Mouse (Mus musculus) liver, adult (tissue): ENCODE results near the gene Ifngr2.

Experiments used
- GATA4 ChIP-seq: IDR thresholded peaks from 2 replicates; pipeline ENCODE4 v1.6.1; 2014; ENCODE audit warnings: mild to moderate bottlenecking, low read length; ENCODE audit not compliant: insufficient replicate concordance

Ifngr2 gene

DNA sequence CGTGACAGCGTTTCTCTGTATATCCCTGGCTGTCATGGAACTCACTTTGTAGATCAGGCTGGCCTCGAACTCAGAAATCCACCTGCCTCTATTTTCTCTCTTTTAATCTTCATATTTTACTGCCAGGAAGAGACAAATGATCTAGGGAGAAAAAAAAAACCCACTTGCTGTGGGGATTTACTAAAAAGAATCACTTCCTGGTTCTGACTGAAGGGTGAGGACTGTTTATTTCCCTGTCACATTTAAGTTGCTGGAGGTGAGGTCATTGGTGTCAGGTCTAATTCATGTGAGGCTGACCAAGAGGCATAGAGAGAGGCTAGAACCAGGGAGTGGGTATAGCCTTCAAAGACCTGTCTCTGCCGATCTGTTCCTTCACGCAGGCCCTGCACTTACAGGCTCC, 2.7 kb downstream of the Ifngr2 start:
- no peak for TF ChIP-seq GATA4

- TF ChIP-seq GATA4: no peak
These were observed 4.2 kb downstream of the Ifngr2 start for GRCm38 (mm10) chr16:91551081-91551524.

- no peak for TF ChIP-seq GATA4
These were observed 5.2 kb downstream of the Ifngr2 start for GRCm38 (mm10) chr16:91552072-91552471.

- TF ChIP-seq GATA4: no peak
These were observed 6.8 kb downstream of the Ifngr2 start for GRCm38 (mm10) chr16:91553625-91554024.

DNA sequence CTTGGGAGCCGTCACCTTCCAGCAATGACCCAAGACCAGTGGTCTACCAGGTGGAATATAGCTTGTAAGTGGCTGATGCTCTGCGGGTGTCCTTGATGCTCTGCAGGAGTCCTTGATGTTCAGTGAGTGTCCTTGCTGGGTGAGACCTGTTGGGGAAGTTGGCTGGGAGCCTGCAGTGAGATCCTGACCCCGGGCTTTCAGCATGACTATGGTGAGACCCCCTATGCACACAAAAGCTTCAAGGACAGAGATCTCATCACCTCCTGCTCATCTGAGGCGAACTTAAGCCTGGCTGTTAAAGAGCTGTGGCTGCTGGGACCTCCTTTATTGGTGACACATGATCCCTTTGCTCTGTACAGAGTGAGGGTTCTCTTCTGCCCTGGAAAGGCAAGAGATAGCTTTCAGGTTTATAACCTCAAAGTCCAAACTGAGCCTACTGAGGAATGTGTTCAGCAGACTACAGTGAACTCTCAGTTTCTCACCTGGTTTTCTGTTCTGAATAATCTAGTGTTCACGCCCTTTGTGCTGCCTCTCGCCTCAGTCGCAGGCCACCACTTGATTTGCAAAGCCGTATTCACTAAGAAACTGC, 8.2 kb downstream of the Ifngr2 start:
- TF ChIP-seq GATA4: no peak

GRCm38 (mm10) chr16:91556659-91557058, 9.8 kb downstream of the Ifngr2 start:
- no peak for TF ChIP-seq GATA4

GRCm38 (mm10) chr16:91557214-91557613, 10.3 kb downstream of the Ifngr2 start:
- no peak for TF ChIP-seq GATA4

DNA sequence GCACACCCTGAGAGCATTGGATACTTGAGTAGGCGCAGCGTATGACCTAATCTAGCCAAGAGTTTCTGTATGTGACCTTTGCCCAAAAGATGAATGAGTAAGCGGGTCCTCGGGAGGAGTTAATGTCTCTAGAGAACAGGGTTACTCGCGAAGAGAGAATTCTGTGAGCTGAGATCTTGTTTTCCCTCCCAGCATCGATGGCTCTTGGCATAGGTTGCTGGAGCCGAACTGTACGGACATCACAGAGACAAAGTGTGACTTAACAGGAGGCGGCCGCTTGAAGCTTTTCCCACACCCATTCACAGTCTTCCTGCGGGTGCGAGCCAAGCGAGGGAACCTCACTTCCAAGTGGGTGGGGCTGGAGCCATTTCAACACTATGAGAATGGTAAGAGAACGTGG, 10.8 kb downstream of the Ifngr2 start:
- TF ChIP-seq GATA4: no peak

DNA sequence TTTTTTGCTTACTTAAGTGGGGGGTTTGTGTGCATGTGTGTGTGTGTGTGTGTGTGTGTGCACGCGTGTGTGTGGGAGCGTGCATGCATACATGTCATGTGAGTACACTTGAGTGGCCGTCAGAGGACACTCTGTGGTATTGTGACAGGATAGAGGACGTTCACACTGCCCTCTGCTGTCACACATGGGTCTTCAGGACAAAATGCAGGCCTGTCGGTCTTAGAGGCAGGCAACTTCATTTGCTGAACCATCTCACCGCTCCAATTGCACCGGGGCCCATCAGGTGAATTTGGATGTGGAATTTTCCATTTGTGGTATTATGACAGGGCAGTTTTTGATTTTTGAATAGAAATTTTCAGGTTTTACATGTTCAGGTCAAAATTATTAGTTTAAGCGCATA, 14.2 kb downstream of the Ifngr2 start:
- no peak for TF ChIP-seq GATA4

GRCm38 (mm10) chr16:91561541-91562457, 14.9 kb downstream of the Ifngr2 start:
- TF ChIP-seq GATA4: no peak

GRCm38 (mm10) chr16:91564580-91565291, 17.9 kb downstream of the Ifngr2 start:
- no peak for TF ChIP-seq GATA4

- TF ChIP-seq GATA4: no peak
These were observed 18.6 kb downstream of the Ifngr2 start for GRCm38 (mm10) chr16:91565292-91565951.

GRCm38 (mm10) chr16:91566002-91566401, 19.1 kb downstream of the Ifngr2 start:
- TF ChIP-seq GATA4: no peak

DNA sequence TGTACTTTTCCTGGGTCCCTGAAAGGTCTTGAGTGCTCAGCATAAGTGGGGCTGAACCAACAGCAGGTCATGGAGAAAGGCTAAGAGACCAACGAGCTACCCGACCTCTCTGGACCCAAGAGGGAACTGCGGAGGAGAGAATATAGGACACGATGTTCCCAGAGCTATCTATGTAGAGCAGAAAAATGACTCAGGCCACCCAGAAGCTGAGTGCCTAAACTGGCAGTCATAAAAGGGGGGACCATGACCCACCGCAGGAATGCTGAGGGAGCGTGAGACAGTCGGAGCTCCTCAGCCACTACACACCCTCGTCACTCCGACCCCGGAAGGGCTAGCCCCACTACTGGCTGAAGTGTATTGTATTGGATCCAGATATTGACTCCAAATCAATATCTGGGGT, 22.1 kb downstream of the Ifngr2 start:
- TF ChIP-seq GATA4: no peak

DNA sequence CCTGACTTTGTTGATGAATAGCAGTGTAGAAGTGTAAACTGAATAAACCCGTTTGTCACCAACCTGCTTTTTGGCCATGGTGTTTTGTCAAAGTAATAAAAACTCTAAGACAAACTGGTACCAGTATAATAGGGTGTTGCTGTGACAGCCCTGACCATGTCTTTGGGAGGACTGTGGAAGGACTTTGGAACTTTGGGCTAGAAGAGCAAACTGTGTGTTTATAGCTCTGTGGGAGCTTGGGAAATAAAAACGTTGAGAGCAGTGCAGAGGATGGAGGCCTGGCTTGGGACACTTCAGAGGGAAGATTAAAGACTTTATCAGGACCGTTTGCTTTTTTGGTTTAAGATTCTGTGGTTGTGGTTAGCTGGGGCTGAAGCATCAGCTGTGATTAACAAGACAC, 24.2 kb downstream of the Ifngr2 start:
- no peak for TF ChIP-seq GATA4
